In the genomic region with DNA sequence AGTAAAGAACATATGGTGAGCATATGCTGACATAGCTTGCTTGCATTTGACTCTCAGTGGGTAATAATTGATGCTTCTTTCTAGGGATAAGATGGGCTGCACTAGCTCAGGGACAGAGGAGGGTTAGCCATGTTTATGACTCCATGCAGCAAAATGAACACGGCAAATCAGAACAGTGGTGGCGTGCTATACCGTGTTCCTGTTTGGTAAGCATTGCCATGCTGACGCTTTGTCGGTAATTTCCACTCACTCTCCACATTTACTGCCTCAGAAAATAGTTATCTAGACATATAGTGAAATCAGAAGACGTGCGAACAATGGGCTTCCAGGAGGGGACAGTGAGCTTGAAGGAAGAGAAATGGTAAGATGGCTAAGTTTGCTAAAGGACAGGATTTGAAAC, we compare ENCODE assay signal across 12 mouse cellular contexts. TPM values are rescaled to one million over a fixed set of nuclear protein-coding genes. Genes with fewer than 3 reads are reported as not detected.
"Had no signal": no experiment of that assay in that cellular context is flagged by ENCODE, and none has a peak within 500 bp of the region (broad histone marks: within the 10 kb centered on the region; RNA-seq: fewer than 3 reads in every experiment).

No protein-coding gene starts in this region.

- H3K9me3 ChIP-seq: limb, embryonic 13.5 days; midbrain, embryonic 12.5 days had no signal

- DNase-seq: kidney, postnatal 14 days; left cerebral cortex, postnatal 4 days; lung, adult 18-20 months; right cerebral cortex, adult 18-20 months; right cerebral cortex, postnatal 25 days; thymus, adult 18-20 months; thymus, postnatal 25 days had no signal

- H3K27ac ChIP-seq: limb, embryonic 13.5 days; liver, embryonic 14.5 days; midbrain, embryonic 12.5 days had no signal

- ATAC-seq: midbrain, embryonic 16.5 days had no signal

- H3K4me2 ChIP-seq: limb, embryonic 13.5 days; midbrain, embryonic 12.5 days had no signal

- H3K4me3 ChIP-seq: limb, embryonic 13.5 days; midbrain, embryonic 12.5 days had no signal

- H3K9ac ChIP-seq: limb, embryonic 13.5 days; liver, embryonic 14.5 days; midbrain, embryonic 12.5 days had no signal

- H3K27me3 ChIP-seq: limb, embryonic 13.5 days; midbrain, embryonic 12.5 days had no signal

RNA-seq across cellular contexts. Expression of a gene that starts 58.1 kb away (rescaled TPM):
- total RNA-seq: megakaryocyte-erythroid progenitor cell, adult 5-6 weeks had no signal
